8 mouse cellular contexts compared by ENCODE assay signal in the genomic region with DNA sequence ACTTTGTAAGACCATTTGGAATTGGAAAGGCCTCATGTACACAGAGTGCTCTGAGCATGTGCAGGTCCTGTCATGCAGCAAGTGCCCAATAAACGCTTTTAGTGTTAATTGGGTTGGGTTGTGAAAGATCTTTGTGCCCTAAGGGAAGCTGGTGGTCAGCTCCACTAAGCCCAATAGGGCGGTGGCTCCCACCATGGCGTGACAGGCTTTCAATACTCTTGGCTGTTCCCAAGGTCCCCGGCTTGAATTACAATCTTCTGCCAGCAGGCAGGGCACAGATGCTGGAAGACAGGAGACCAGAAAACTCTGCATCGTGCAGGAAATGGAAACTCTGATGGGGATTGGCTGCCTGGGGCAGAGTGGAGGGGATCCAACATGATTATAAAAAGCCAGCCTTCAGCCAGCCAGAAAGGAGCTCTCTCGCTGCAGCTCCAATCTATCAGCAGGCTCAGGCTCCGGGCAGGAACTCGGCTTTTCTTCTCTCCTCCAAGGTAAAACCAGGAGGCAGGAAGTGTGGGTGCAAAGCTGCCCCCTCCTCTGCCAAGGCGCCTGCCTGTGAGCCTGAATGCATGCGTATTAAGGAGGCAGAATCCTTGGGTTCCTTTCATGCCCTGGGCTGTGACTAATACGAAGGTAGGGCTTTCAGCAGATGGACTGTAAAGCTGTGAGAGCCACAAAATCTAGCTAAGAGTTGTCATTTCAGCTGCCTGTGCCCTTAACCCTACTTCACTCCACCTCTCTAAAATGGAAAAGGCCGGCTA. TPM values are rescaled to one million over a fixed set of nuclear protein-coding genes. Genes with fewer than 3 reads are reported as not detected.
DNase-seq lines count a peak whose midpoint lies in the region; ATAC-seq lines count a peak whose summit lies in the region.

No protein-coding gene starts in this region.

- peak overlapping the region; percentile 75 for H3K27ac ChIP-seq in midbrain, embryonic 13.5 days

- no peak overlapping the region for H3K4me3 ChIP-seq in midbrain, embryonic 13.5 days (replicated peaks)

- H3K4me1 ChIP-seq in midbrain, embryonic 13.5 days (replicated peaks), result peaks cover 29% of the 10 kb centered on the region

- peak; percentile 67 for ATAC-seq in midbrain, embryonic 13.5 days

- peak; percentile 30 for DNase-seq in embryo, embryonic 10 days (ENCODE audit: low spot score)
- DNase-seq in embryo, embryonic 9.5 days (ENCODE audit: extremely low spot score), result no peak
- peak; percentile 44 for DNase-seq in embryo, embryonic 10.5 days (ENCODE audit: low spot score)
- peak; percentile 59 for DNase-seq in gastrocnemius, postnatal 25 days
- peak; percentile 38 to 57 for DNase-seq in kidney, postnatal 25 days
- DNase-seq in urinary bladder, postnatal 36 days (ENCODE audit: low spot score in 2 of 2), result no peak
- DNase-seq in ovary, adult 18-20 months (ENCODE audit: low spot score), result no peak

- H3K9me3 ChIP-seq in midbrain, embryonic 13.5 days, result no peaks in the 10 kb centered on the region

- whole genome bisulfite sequencing in midbrain, embryonic 13.5 days, result 54% methylated on average over 12 of the region's 12 CpGs

- H3K4me2 ChIP-seq in midbrain, embryonic 13.5 days (replicated peaks), result no peak overlapping the region

- H3K36me3 ChIP-seq in midbrain, embryonic 13.5 days, result no peaks in the 10 kb centered on the region

- H3K9ac ChIP-seq in midbrain, embryonic 13.5 days (replicated peaks), result no peak overlapping the region

- H3K27me3 ChIP-seq in midbrain, embryonic 13.5 days, result peaks cover 10% of the 10 kb centered on the region; the same call in 1 of the 2 replicates

RNA-seq across cellular contexts. Expression of a gene that starts 16.0 kb away (rescaled TPM):
- total RNA-seq in gastrocnemius, postnatal 25 days (2021), result 10 to 100 TPM; 19.8 to 23.0 TPM
- 39.1 and 45.1 TPM in 2 replicates for polyA plus RNA-seq in midbrain, embryonic 13.5 days (2015; fragmentation: Nextera tagmentation; extraction: Ambion mirVana)

RNA-seq across cellular contexts. Expression of a gene that starts 35.5 kb away (rescaled TPM):
- total RNA-seq in gastrocnemius, postnatal 25 days (2021), result under 1 TPM in 1 of 2 experiments, not detected in 1; 0.43 TPM
- 0.12 TPM in 1 of 2 replicates, not detected in the other for polyA plus RNA-seq in midbrain, embryonic 13.5 days (2015; fragmentation: Nextera tagmentation; extraction: Ambion mirVana)

RNA-seq across cellular contexts. Expression of a gene that starts 54.1 kb away (rescaled TPM):
- total RNA-seq in gastrocnemius, postnatal 25 days (2021), result 10 to 100 TPM; 20.7 to 23.3 TPM
- polyA plus RNA-seq in midbrain, embryonic 13.5 days (2015; fragmentation: Nextera tagmentation; extraction: Ambion mirVana), result 133 and 144 TPM in 2 replicates

Comparison
In these comparisons a context has a peak if more than half of its experiments do, and no peak if none do; other contexts are left out.
1. DNase-seq: peak in embryo, embryonic 10 days (single experiment), embryo, embryonic 10.5 days (single experiment), gastrocnemius, postnatal 25 days (single experiment) and kidney, postnatal 25 days (2 of 2); none in embryo, embryonic 9.5 days (single experiment), urinary bladder, postnatal 36 days (0 of 2) and ovary, adult 18-20 months (single experiment).